Mouse (Mus musculus): ENCODE results near the gene Tectb. TPM values are rescaled to one million over a fixed set of nuclear protein-coding genes. Genes with fewer than 3 reads are reported as not detected.

The Tectb gene
- polyA plus RNA-seq, 1 experiment from 2014 or later, result not detected

GRCm38 (mm10) chr19:55226621-55227020, 46.1 kb downstream of the Tectb start:
- Histone ChIP-seq H3K27me3 (replicated peaks; ENCODE audit: control insufficient read depth, insufficient read depth, low read length) (no peaks in the 10 kb centered on the region), H3K4me1 (replicated peaks; ENCODE audit: control insufficient read depth, insufficient read depth, low read length) (no peaks in the 10 kb centered on the region), H3K4me2 (ENCODE audit: low read length) (no peak overlapping the region), H3K9ac (replicated peaks; ENCODE audit: low read depth, low read length) (no peak overlapping the region), H3K27ac (ENCODE audit: low read length) (no peak overlapping the region), H3K4me3 (replicated peaks; ENCODE audit: low read length) (no peak overlapping the region), H3K9me3 (ENCODE audit: control insufficient read depth, low read length) (no peaks in the 10 kb centered on the region), H3K36me3 (ENCODE audit: control insufficient read depth, insufficient read depth) (no peaks in the 10 kb centered on the region)
- 66% methylated on average over 5 of the region's 5 CpGs for WGBS
- ATAC-seq, result no peak

DNA sequence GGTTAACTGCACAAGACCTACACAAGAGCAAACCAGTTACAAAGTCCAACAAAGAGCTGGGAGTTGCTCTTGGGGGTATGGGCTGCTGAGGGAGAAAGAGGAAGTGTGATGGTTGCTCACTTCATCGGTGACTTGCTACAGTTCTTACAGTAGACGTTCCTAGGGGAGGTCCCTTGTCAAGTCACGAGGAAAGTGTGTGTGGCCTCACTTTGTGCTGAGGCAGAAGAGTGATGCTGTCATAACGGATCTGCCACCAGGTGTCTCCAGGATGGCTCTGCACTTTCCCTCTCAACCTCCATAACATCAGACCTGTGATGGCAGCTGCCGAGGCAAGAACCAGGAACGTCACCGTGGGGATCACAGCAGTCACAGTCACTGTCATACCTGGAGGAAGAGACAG, 46.6 kb downstream of the Tectb start:
- Histone ChIP-seq H3K9ac (replicated peaks; ENCODE audit: low read depth, low read length) (no peak overlapping the region), H3K36me3 (ENCODE audit: control insufficient read depth, insufficient read depth) (no peaks in the 10 kb centered on the region), H3K4me3 (replicated peaks; ENCODE audit: low read length) (no peak overlapping the region), H3K27me3 (replicated peaks; ENCODE audit: control insufficient read depth, insufficient read depth, low read length) (no peaks in the 10 kb centered on the region), H3K9me3 (ENCODE audit: control insufficient read depth, low read length) (no peaks in the 10 kb centered on the region), H3K4me2 (ENCODE audit: low read length) (no peak overlapping the region), H3K4me1 (replicated peaks; ENCODE audit: control insufficient read depth, insufficient read depth, low read length) (no peaks in the 10 kb centered on the region), H3K27ac (ENCODE audit: low read length) (no peak overlapping the region)
- WGBS, result 86% methylated on average over 7 of the region's 7 CpGs
- ATAC-seq, result no peak

DNA sequence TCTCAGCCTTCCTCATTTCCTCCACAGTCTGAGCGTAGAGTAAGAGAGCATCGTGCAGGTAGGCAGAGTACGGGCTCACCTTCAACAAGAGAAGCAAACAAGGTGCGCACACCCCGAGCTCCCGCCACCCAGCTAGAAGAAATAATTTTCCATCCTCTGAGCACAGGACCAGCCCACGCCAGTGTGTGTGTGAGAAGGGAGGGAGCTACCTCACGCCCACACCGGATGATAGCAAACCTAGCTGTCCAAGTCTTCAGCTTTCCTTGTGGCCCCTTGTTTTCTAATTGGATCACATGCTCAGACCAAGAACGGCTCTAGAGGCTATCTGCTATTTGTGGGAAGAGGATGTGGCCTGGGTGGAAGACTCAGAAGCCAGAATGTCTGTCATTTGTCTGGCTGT, 50.5 kb downstream of the Tectb start:
- Histone ChIP-seq H3K27me3 (replicated peaks; ENCODE audit: control insufficient read depth, insufficient read depth, low read length) (no peaks in the 10 kb centered on the region), H3K4me2 (ENCODE audit: low read length) (no peak overlapping the region), H3K9me3 (ENCODE audit: control insufficient read depth, low read length) (no peaks in the 10 kb centered on the region), H3K4me3 (replicated peaks; ENCODE audit: low read length) (no peak overlapping the region), H3K9ac (replicated peaks; ENCODE audit: low read depth, low read length) (no peak overlapping the region), H3K4me1 (replicated peaks; ENCODE audit: control insufficient read depth, insufficient read depth, low read length) (no peaks in the 10 kb centered on the region), H3K27ac (ENCODE audit: low read length) (no peak overlapping the region), H3K36me3 (ENCODE audit: control insufficient read depth, insufficient read depth) (no peaks in the 10 kb centered on the region)
- WGBS, result 86% methylated on average over 10 of the region's 10 CpGs
- ATAC-seq, result no peak

DNA sequence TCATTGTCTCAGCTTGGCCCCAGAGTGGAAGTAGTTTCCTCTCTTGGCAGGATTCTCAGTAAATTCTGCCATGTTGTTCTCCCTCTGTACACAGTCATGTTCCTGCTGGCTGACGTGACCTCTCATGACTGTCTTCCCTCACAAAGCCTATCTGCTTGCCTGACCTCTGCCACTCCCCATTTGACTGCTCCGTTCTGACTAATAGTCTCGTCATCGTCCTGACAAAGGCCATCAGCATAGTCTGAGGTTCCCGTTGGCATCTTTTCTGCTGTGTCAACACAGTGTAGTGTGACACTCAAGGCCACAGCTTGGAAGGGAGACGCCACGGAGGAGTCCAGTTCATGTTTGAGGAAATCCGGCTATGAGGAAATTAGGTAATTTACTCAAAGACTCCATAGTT, 51.6 kb downstream of the Tectb start:
- Histone ChIP-seq H3K4me3 (replicated peaks; ENCODE audit: low read length) (no peak overlapping the region), H3K27me3 (replicated peaks; ENCODE audit: control insufficient read depth, insufficient read depth, low read length) (no peaks in the 10 kb centered on the region), H3K27ac (ENCODE audit: low read length) (no peak overlapping the region), H3K9me3 (ENCODE audit: control insufficient read depth, low read length) (no peaks in the 10 kb centered on the region), H3K9ac (replicated peaks; ENCODE audit: low read depth, low read length) (no peak overlapping the region), H3K4me1 (replicated peaks; ENCODE audit: control insufficient read depth, insufficient read depth, low read length) (no peaks in the 10 kb centered on the region), H3K36me3 (ENCODE audit: control insufficient read depth, insufficient read depth) (no peaks in the 10 kb centered on the region), H3K4me2 (ENCODE audit: low read length) (no peak overlapping the region)
- WGBS, result 73% methylated on average over 8 of the region's 8 CpGs
- no peak for ATAC-seq

DNA sequence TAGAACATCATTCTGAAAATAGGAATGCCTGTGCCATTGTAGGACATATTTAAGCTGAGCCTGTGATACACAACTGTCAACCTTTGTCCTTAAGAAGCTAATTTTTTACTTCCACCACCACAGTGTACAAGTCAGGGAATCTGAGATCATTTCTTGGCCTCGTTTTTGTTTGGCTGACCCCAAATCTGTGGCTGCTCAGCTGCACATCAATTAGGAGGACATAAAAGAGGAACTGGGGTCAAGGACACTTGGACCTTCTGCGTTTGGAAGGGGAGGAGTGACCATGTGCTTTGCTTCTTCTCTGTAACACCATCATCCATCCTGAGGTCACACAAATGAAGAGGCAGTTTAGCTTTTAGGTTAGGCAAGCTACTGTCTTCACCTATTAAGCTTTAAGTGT, 55.5 kb downstream of the Tectb start:
- no peak overlapping the region for H3K4me2 ChIP-seq (ENCODE audit: low read length)
- H3K9ac ChIP-seq (replicated peaks; ENCODE audit: low read depth, low read length), result no peak overlapping the region
- no peak for ATAC-seq
- H3K27ac ChIP-seq (ENCODE audit: low read length), result no peak overlapping the region
- no peaks in the 10 kb centered on the region for H3K9me3 ChIP-seq (ENCODE audit: control insufficient read depth, low read length)
- no peaks in the 10 kb centered on the region for H3K36me3 ChIP-seq (ENCODE audit: control insufficient read depth, insufficient read depth)
- WGBS, result 59% methylated on average over 2 of the region's 2 CpGs
- H3K27me3 ChIP-seq (replicated peaks; ENCODE audit: control insufficient read depth, insufficient read depth, low read length), result no peaks in the 10 kb centered on the region
- no peaks in the 10 kb centered on the region for H3K4me1 ChIP-seq (replicated peaks; ENCODE audit: control insufficient read depth, insufficient read depth, low read length)
- no peak overlapping the region for H3K4me3 ChIP-seq (replicated peaks; ENCODE audit: low read length)

DNA sequence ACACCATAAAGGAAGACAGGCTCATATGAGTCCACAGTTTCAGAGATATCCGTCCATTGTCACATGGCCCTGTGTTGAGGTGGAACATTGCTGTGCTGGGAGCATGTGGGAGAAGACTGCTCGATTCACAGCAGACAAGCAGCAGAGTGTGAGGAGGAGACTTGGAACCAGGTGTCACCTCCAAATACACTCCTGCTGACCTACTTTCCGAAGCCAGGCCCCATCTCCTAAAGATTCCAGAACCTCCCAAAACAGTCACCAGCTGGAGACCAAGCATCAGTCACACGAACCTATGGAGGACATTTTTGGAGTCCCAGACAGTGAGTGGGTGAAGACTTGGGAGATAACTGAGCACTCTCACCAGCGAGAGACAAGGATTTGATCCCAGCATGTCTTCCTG, 56.0 kb downstream of the Tectb start:
- Histone ChIP-seq H3K27ac (ENCODE audit: low read length) (no peak overlapping the region), H3K9me3 (ENCODE audit: control insufficient read depth, low read length) (no peaks in the 10 kb centered on the region), H3K27me3 (replicated peaks; ENCODE audit: control insufficient read depth, insufficient read depth, low read length) (no peaks in the 10 kb centered on the region), H3K4me1 (replicated peaks; ENCODE audit: control insufficient read depth, insufficient read depth, low read length) (no peaks in the 10 kb centered on the region), H3K9ac (replicated peaks; ENCODE audit: low read depth, low read length) (no peak overlapping the region), H3K36me3 (ENCODE audit: control insufficient read depth, insufficient read depth) (no peaks in the 10 kb centered on the region), H3K4me3 (replicated peaks; ENCODE audit: low read length) (no peak overlapping the region), H3K4me2 (ENCODE audit: low read length) (no peak overlapping the region)
- no peak for ATAC-seq
- 85% methylated on average over 5 of the region's 5 CpGs for WGBS

DNA sequence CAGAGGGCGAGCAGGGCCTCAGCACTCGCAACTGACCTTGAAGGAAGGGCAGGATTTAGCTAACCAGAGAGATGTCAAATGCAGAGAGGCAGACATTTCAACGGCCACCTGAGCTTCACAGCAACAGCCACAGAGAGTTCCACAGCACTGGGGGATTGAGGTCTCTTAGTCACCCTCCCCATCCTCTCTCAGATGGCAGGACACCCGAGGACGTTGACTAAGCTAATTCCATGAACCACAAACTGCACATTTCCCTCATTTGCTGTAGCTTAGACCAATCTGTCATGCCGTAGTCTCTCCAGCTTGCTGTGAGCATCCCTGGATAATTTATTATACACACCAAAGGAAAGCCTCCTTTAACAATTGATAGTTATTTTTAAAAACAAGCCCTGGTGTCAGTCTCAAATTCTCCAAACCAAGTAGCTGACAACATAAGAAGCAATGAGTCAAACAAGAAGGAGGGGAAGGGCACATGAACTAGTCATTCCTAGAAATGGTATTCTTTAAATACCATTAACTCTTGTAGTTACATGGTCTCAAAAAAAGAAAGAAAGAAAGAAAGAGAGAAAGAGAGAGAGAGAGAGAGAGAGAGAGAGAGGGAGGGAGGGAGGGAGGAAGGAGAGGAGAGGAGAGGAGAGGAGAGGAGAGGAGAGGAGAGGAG, 59.4 kb downstream of the Tectb start:
- no peaks in the 10 kb centered on the region for H3K9me3 ChIP-seq (ENCODE audit: control insufficient read depth, low read length)
- H3K4me1 ChIP-seq (replicated peaks; ENCODE audit: control insufficient read depth, insufficient read depth, low read length), result no peaks in the 10 kb centered on the region
- WGBS, result 75% methylated on average over 6 of the region's 6 CpGs
- H3K27me3 ChIP-seq (replicated peaks; ENCODE audit: control insufficient read depth, insufficient read depth, low read length), result no peaks in the 10 kb centered on the region
- no peaks in the 10 kb centered on the region for H3K36me3 ChIP-seq (ENCODE audit: control insufficient read depth, insufficient read depth)
- no peak overlapping the region for H3K27ac ChIP-seq (ENCODE audit: low read length)
- H3K9ac ChIP-seq (replicated peaks; ENCODE audit: low read depth, low read length), result no peak overlapping the region
- ATAC-seq, result no peak
- no peak overlapping the region for H3K4me3 ChIP-seq (replicated peaks; ENCODE audit: low read length)
- H3K4me2 ChIP-seq (ENCODE audit: low read length), result no peak overlapping the region

- Histone ChIP-seq H3K36me3 (ENCODE audit: control insufficient read depth, insufficient read depth) (no peaks in the 10 kb centered on the region), H3K27ac (ENCODE audit: low read length) (no peak within 1 kb of the TSS), H3K4me3 (replicated peaks; ENCODE audit: low read length) (no peak within 1 kb of the TSS), H3K4me1 (replicated peaks; ENCODE audit: control insufficient read depth, insufficient read depth, low read length) (no peaks in the 10 kb centered on the region), H3K27me3 (replicated peaks; ENCODE audit: control insufficient read depth, insufficient read depth, low read length) (no peaks in the 10 kb centered on the region), H3K9me3 (ENCODE audit: control insufficient read depth, low read length) (no peaks in the 10 kb centered on the region), H3K9ac (replicated peaks; ENCODE audit: low read depth, low read length) (no peak within 1 kb of the TSS), H3K4me2 (ENCODE audit: low read length) (no peak within 1 kb of the TSS)
- 70% methylated on average over 6 of the region's 6 CpGs for WGBS
- no peak for ATAC-seq
These were observed 60.7 kb downstream of the Tectb start, which contains the start of gene Gucy2g for GRCm38 (mm10) chr19:55241186-55241645. TSS of gene Gucy2g (minus strand) at chr19:55241236.

DNA sequence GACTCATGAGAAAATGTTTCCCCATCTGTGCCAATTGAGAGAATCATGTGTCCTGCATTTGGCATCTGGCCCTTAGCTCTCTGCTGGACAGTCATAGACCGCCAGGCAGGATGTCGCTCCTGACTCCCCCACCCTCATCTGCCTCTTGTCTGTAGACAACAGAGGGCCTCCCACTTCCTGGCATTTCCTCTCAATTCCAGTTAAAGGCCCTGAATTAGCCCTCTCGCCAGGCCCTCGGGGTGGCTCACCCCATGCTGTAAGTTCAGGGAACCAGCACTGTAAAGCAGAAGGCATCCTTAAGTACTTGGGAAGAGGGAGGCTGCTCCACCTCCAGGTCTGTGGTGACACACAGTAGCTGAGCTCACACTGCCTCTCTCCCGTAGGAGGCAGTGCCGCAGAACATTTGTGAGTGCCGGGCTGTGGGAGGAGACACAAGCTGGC, 64.3 kb downstream of the Tectb start:
- Histone ChIP-seq H3K9ac (replicated peaks; ENCODE audit: low read depth, low read length) (no peak overlapping the region), H3K36me3 (ENCODE audit: control insufficient read depth, insufficient read depth) (no peaks in the 10 kb centered on the region), H3K27me3 (replicated peaks; ENCODE audit: control insufficient read depth, insufficient read depth, low read length) (no peaks in the 10 kb centered on the region), H3K4me3 (replicated peaks; ENCODE audit: low read length) (no peak overlapping the region), H3K27ac (ENCODE audit: low read length) (no peak overlapping the region), H3K9me3 (ENCODE audit: control insufficient read depth, low read length) (no peaks in the 10 kb centered on the region), H3K4me1 (replicated peaks; ENCODE audit: control insufficient read depth, insufficient read depth, low read length) (no peaks in the 10 kb centered on the region), H3K4me2 (ENCODE audit: low read length) (no peak overlapping the region)
- no peak for ATAC-seq
- WGBS, result 33% methylated on average over 7 of the region's 7 CpGs

Data from forebrain, embryonic 16.5 days (tissue).